Mouse (Mus musculus) midbrain, postnatal 0 days (tissue): ENCODE measurements around the gene Tmem51. TPM values are rescaled to one million over a fixed set of nuclear protein-coding genes. Genes with fewer than 3 reads are reported as not detected.

ENCODE experiments used
- ATAC-seq: fragments of 200-750 bp; cut with Nextera tagmentation; 2 replicates; pipeline ENCODE4 v1.8.0; 2017; ENCODE audit warnings: moderate number of reproducible peaks, mild to moderate bottlenecking, moderate TSS enrichment, moderate library complexity; ENCODE audit not compliant: low FRiP score
- DNase-seq: peaks from one replicate; pipeline ENCODE4 v3.0.0-alpha.2; 2015; ENCODE audit warnings: low spot score
- H3K27ac ChIP-seq: fragments of 300-500 bp; sonication (generic); 2 replicates; pipeline ENCODE4 v1.5.1; 2014; ENCODE audit warnings: low read depth, mild to moderate bottlenecking, low read length, mixed read lengths
- H3K27me3 ChIP-seq: fragments of 300-500 bp; sonication (generic); 2 replicates; pipeline ENCODE4 v1.6.1; 2014; ENCODE audit warnings: low read length, control low read depth, mixed read lengths; ENCODE audit not compliant: insufficient read depth
- H3K36me3 ChIP-seq: fragments of 300-500 bp; sonication (generic); 2 replicates; pipeline ENCODE4 v1.6.1; 2014; ENCODE audit warnings: low read length, control low read depth, mixed read lengths; ENCODE audit not compliant: insufficient read depth
- H3K4me1 ChIP-seq: fragments of 300-500 bp; sonication (generic); 2 replicates; pipeline ENCODE4 v1.6.1; 2014; ENCODE audit warnings: mild to moderate bottlenecking, control low read depth, antibody characterized with exemption, low read length, mixed read lengths; ENCODE audit not compliant: insufficient read depth
- H3K4me2 ChIP-seq: fragments of 300-500 bp; sonication (generic); 2 replicates; pipeline ENCODE4 v1.6.1; 2014; ENCODE audit warnings: low read depth, mild to moderate bottlenecking, low read length, mixed read lengths; ENCODE audit not compliant: poor library complexity, severe bottlenecking
- H3K4me3 ChIP-seq: fragments of 300-500 bp; sonication (generic); 2 replicates; pipeline ENCODE4 v1.5.1; 2014; ENCODE audit warnings: low read depth, mild to moderate bottlenecking, low read length, moderate library complexity
- H3K9ac ChIP-seq: fragments of 300-500 bp; sonication (generic); replicated peaks from 2 replicates; pipeline ENCODE4 v1.6.1; 2014; ENCODE audit warnings: mild to moderate bottlenecking, low read length, moderate library complexity, mixed read lengths; ENCODE audit not compliant: poor library complexity, severe bottlenecking
- H3K9me3 ChIP-seq: fragments of 300-500 bp; sonication (generic); 2 replicates; pipeline ENCODE4 v1.6.1; 2016; ENCODE audit warnings: low read length, control low read depth
- CTCF ChIP-seq: IDR thresholded peaks from 2 replicates; pipeline ENCODE4 v1.5.1; 2016; ENCODE audit warnings: antibody characterized with exemption, mild to moderate bottlenecking
- WGBS: fragments of 180-500 bp; shearing (Covaris S2); extraction: QIAGEN DNeasy Blood & Tissue Kit; methylation state at CpG from one replicate; pipeline ENCODE4 v1.1.7; 2014; 5-methylcytosine and 5-hydroxymethylcytosine counted together
- polyA plus RNA-seq: library from polyadenylated mRNA; unstranded; fragments of >200 nt; fragmentation: Nextera tagmentation; extraction: Ambion mirVana; gene quantifications from 2 replicates; pipeline ENCODE4 v1.2.1, GENCODE M21; 2015
- total RNA-seq: library from RNA; depleted of rRNA; stranded (reverse); fragments of >200 nt; gene quantifications from 2 replicates; pipeline ENCODE4 v1.2.3, GENCODE M21; 2014; rRNA removed

Tmem51 gene
- 5.9 and 7.1 TPM in 2 replicates for total RNA-seq
- polyA plus RNA-seq = 7.9 and 9.4 TPM in 2 replicates

GRCm38 (mm10) chr4:142084131-142084899 is at the start of gene Tmem51:
TSS of gene Tmem51 (minus strand) at chr4:142084304.
- H3K9me3 ChIP-seq = no peaks in the 10 kb centered on the region
- 1% methylated on average over 50 of the region's 52 CpGs for WGBS

GRCm38 (mm10) chr4:142130162-142130561 is 46.1 kb upstream of the Tmem51 start:
- H3K4me3 ChIP-seq = no peak overlapping the region
- H3K4me1 ChIP-seq = no peaks in the 10 kb centered on the region
- ATAC-seq (no peak), DNase-seq (no peak)
- no peak for TF ChIP-seq CTCF
- H3K27me3 ChIP-seq = no peaks in the 10 kb centered on the region
- no peaks in the 10 kb centered on the region for H3K36me3 ChIP-seq
- H3K9me3 ChIP-seq = no peaks in the 10 kb centered on the region
- no peak overlapping the region for H3K27ac ChIP-seq
- 55% methylated on average over 5 of the region's 5 CpGs for WGBS
- no peak overlapping the region for H3K9ac ChIP-seq
- no peak overlapping the region for H3K4me2 ChIP-seq

More at GRCm38 (mm10) chr4:142084131-142084899, at the start of gene Tmem51:
- H3K4me3 ChIP-seq = peak within 1 kb of the TSS; percentile 58
- H3K4me2 ChIP-seq = peak within 1 kb of the TSS; percentile 100
- H3K9ac ChIP-seq = peak within 1 kb of the TSS; percentile 44
- ATAC-seq (peak; percentile 65; the same call in 1 of the 2 replicates), DNase-seq (no peak)
- peaks cover 13% of the 10 kb centered on the region for H3K27me3 ChIP-seq
- H3K27ac ChIP-seq = no peak within 1 kb of the TSS
- peaks cover 11% of the 10 kb centered on the region; the same call in 1 of the 2 replicates for H3K4me1 ChIP-seq
- TF ChIP-seq CTCF = 0 out of 2 replicates have a peak, but pooled peaks have one; percentile 16
- H3K36me3 ChIP-seq = no peaks in the 10 kb centered on the region

- Histone ChIP-seq H3K4me3 (no peak overlapping the region), H3K36me3 (no peaks in the 10 kb centered on the region), H3K9ac (no peak overlapping the region), H3K27me3 (no peaks in the 10 kb centered on the region), H3K9me3 (no peaks in the 10 kb centered on the region), H3K27ac (no peak overlapping the region), H3K4me1 (no peaks in the 10 kb centered on the region), H3K4me2 (no peak overlapping the region)
- DNase-seq (no peak), ATAC-seq (no peak)
- no peak for TF ChIP-seq CTCF
- WGBS = 88% methylated on average over 6 of the region's 6 CpGs
Observed at GRCm38 (mm10) chr4:142127275-142127788, 43.2 kb upstream of the Tmem51 start.

GRCm38 (mm10) chr4:142126641-142127274 is 42.7 kb upstream of the Tmem51 start:
- no peak for TF ChIP-seq CTCF
- no peak overlapping the region for H3K9ac ChIP-seq
- H3K4me3 ChIP-seq = no peak overlapping the region
- no peaks in the 10 kb centered on the region for H3K9me3 ChIP-seq
- WGBS = 68% methylated on average over 10 of the region's 10 CpGs
- no peak overlapping the region for H3K4me2 ChIP-seq
- H3K27me3 ChIP-seq = no peaks in the 10 kb centered on the region
- H3K27ac ChIP-seq = no peak overlapping the region
- ATAC-seq = peak; percentile 56; the same call in 1 of the 2 replicates
- H3K4me1 ChIP-seq = no peaks in the 10 kb centered on the region
- H3K36me3 ChIP-seq = no peaks in the 10 kb centered on the region
- no peak for DNase-seq

GRCm38 (mm10) chr4:142121164-142121563 is 37.1 kb upstream of the Tmem51 start:
- Histone ChIP-seq H3K27ac (no peak overlapping the region), H3K4me1 (no peaks in the 10 kb centered on the region), H3K9me3 (no peaks in the 10 kb centered on the region), H3K4me2 (no peak overlapping the region), H3K27me3 (no peaks in the 10 kb centered on the region), H3K36me3 (no peaks in the 10 kb centered on the region), H3K9ac (no peak overlapping the region), H3K4me3 (no peak overlapping the region)
- 19% methylated on average over 1 of the region's 1 CpGs for WGBS
- DNase-seq = peak; percentile 6
- no peak for ATAC-seq
- TF ChIP-seq CTCF = no peak
